Mouse (Mus musculus) limb, embryonic 11.5 days (tissue): Measurements from ENCODE around the gene Gpr107. TPM values are rescaled to one million over a fixed set of nuclear protein-coding genes. Genes with fewer than 3 reads are reported as not detected.

Experiments used
- ATAC-seq: fragments of 200-750 bp; cut with Nextera tagmentation; 2 replicates; pipeline ENCODE4 v1.8.0; 2017; ENCODE audit warnings: low read depth; ENCODE audit not compliant: insufficient number of reproducible peaks, low FRiP score, low TSS enrichment
- DNase-seq: peaks from one replicate; pipeline ENCODE4 v3.0.0-alpha.2; 2015; ENCODE audit warnings: low spot score
- H3K27ac ChIP-seq: fragments of 300-500 bp; sonication (generic); replicated peaks from 2 replicates; pipeline ENCODE4 v1.5.1; 2014; ENCODE audit warnings: low read depth, mild to moderate bottlenecking, low read length
- H3K27me3 ChIP-seq: fragments of 300-500 bp; sonication (generic); 2 replicates; pipeline ENCODE4 v1.6.1; 2014; ENCODE audit warnings: mild to moderate bottlenecking, low read length, mixed read lengths; ENCODE audit not compliant: control insufficient read depth, insufficient read depth
- H3K36me3 ChIP-seq: fragments of 300-500 bp; sonication (generic); 2 replicates; pipeline ENCODE4 v1.6.1; 2014; ENCODE audit warnings: mild to moderate bottlenecking, low read length, moderate library complexity, mixed read lengths; ENCODE audit not compliant: control insufficient read depth, insufficient read depth
- H3K4me1 ChIP-seq: fragments of 300-500 bp; sonication (generic); 2 replicates; pipeline ENCODE4 v1.6.1; 2014; ENCODE audit warnings: low read length, mixed read lengths; ENCODE audit not compliant: control insufficient read depth, insufficient read depth
- H3K4me2 ChIP-seq: fragments of 300-500 bp; sonication (generic); 2 replicates; pipeline ENCODE4 v1.6.1; 2014; ENCODE audit warnings: low read depth, mild to moderate bottlenecking, moderate library complexity; ENCODE audit not compliant: severe bottlenecking
- H3K4me3 ChIP-seq: fragments of 300-500 bp; sonication (generic); 2 replicates; pipeline ENCODE4 v1.5.1; 2014; ENCODE audit warnings: low read depth, low read length
- H3K9ac ChIP-seq: fragments of 300-500 bp; sonication (generic); 2 replicates; pipeline ENCODE4 v1.6.1; 2014; ENCODE audit warnings: mild to moderate bottlenecking, low read length
- H3K9me3 ChIP-seq: fragments of 300-500 bp; sonication (generic); 2 replicates; pipeline ENCODE4 v1.6.1; 2016; ENCODE audit warnings: low read length; ENCODE audit not compliant: control insufficient read depth
- WGBS: fragments of 180-500 bp; shearing (Covaris S2); extraction: QIAGEN DNeasy Blood & Tissue Kit; methylation state at CpG from one replicate; pipeline ENCODE4 v1.1.7; 2014; 5-methylcytosine and 5-hydroxymethylcytosine counted together
- polyA plus RNA-seq: library from polyadenylated mRNA; unstranded; fragments of >200 nt; fragmentation: Nextera tagmentation; extraction: Ambion mirVana; gene quantifications from 2 replicates; pipeline ENCODE4 v1.2.1, GENCODE M21; 2014

Gpr107 gene
- polyA plus RNA-seq, 1 experiment from 2014 or later: 23.8 TPM

DNA sequence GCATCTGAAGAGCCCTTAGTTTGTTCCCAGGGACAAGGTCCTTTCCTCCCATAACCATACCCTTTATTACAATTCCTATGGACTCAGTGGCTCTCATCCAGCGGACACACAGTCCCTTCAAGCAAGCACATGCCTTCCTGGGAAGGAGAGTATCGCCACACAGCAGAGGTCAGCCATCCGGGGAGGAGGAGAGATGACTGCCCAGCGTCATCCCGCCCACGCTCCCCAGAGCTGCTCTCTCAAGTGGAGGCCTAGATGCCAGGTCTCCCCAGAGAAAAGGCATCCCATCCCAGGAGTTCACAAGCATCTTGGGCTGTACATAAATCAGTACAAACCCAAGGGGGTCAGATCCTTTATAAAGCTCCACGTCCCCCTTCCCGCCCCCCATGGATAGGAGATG, 19.4 kb upstream of the Gpr107 start:
- peaks cover 9% of the 10 kb centered on the region; the same call in 1 of the 2 replicates for H3K4me1 ChIP-seq
- no peak for DNase-seq
- H3K4me3 ChIP-seq: no peak overlapping the region
- no peaks in the 10 kb centered on the region; the same call in 1 of the 2 replicates for H3K36me3 ChIP-seq
- no peak overlapping the region for H3K27ac ChIP-seq
- ATAC-seq: no peak
- H3K27me3 ChIP-seq: no peaks in the 10 kb centered on the region
- no peak overlapping the region for H3K4me2 ChIP-seq
- H3K9me3 ChIP-seq: no peaks in the 10 kb centered on the region
- H3K9ac ChIP-seq: no peak overlapping the region
- 75% methylated on average over 8 of the region's 8 CpGs for WGBS

DNA sequence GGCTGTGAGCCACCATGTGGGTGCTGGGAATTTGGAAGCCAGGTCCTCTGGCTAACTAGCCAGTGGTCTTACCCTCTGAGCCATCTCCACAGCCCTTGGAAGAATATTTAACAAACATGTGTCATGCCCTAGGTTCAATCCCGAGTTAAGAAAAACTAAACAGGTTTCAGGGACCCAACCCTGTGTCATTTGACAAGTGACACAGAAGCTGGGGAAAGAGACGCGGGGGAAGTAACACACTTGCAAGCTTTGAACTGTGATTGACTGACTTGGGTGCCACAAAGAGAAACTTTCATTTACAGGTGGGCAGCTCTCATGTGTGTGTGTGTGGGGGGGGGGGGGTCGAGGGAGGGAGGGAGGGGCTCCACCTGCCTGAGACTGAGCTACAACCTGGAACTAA, 18.1 kb upstream of the Gpr107 start:
- Histone ChIP-seq H3K4me2 (no peak overlapping the region), H3K36me3 (no peaks in the 10 kb centered on the region; the same call in 1 of the 2 replicates), H3K4me3 (no peak overlapping the region), H3K27me3 (no peaks in the 10 kb centered on the region), H3K9ac (no peak overlapping the region), H3K27ac (no peak overlapping the region), H3K9me3 (no peaks in the 10 kb centered on the region), H3K4me1 (peaks cover 9% of the 10 kb centered on the region; the same call in 1 of the 2 replicates)
- no peak for ATAC-seq
- no peak for DNase-seq
- WGBS: 82% methylated on average over 3 of the region's 4 CpGs

DNA sequence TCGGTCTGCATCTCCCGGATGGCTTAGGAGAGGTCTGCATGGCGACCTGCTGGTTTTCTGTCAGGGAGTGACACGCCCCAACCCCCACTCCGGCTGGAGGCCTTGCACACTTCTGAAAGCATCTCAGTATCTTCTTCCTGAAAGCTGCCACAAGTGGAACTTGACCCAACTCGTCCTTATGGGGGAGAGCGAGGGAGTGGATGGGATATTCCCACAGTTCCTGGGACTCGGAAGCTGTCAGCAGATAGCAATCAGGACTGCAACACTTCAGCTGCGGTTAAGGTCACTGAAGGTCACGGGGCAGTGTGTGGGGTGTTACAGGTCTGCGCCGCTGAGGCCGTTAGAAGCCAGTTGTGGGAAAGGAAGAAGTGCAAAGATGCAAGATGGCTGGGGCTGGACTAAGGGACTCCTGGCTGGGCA, 16.6 kb upstream of the Gpr107 start:
- ATAC-seq (no peak), DNase-seq (no peak)
- H3K27ac ChIP-seq: no peak overlapping the region
- no peaks in the 10 kb centered on the region; the same call in 1 of the 2 replicates for H3K36me3 ChIP-seq
- WGBS: 36% methylated on average over 13 of the region's 13 CpGs
- H3K4me3 ChIP-seq: no peak overlapping the region
- H3K27me3 ChIP-seq: no peaks in the 10 kb centered on the region
- H3K9ac ChIP-seq: no peak overlapping the region
- H3K9me3 ChIP-seq: no peaks in the 10 kb centered on the region
- H3K4me1 ChIP-seq: peaks cover 9% of the 10 kb centered on the region; the same call in 1 of the 2 replicates
- H3K4me2 ChIP-seq: no peak overlapping the region

DNA sequence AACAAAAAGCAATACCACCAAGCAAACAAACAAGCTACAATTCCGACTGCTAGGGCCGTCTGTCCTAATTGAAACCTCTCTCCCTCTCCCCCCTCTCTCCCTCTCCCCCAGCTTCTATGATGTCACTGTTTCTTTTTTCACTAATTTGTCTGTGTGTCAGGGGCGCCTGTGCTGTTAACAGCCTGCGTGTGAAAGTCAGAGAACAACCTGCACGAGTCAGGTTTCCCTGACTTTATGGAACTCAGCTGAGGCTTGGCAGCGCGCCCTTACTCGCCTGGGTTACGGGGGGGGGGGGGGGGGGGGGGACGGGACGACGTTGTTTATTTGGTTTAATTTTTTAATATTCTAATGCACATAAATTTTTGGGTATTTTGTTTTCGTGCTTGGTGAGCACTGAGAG, 15.8 kb upstream of the Gpr107 start:
- 41% methylated on average over 9 of the region's 13 CpGs for WGBS

DNA sequence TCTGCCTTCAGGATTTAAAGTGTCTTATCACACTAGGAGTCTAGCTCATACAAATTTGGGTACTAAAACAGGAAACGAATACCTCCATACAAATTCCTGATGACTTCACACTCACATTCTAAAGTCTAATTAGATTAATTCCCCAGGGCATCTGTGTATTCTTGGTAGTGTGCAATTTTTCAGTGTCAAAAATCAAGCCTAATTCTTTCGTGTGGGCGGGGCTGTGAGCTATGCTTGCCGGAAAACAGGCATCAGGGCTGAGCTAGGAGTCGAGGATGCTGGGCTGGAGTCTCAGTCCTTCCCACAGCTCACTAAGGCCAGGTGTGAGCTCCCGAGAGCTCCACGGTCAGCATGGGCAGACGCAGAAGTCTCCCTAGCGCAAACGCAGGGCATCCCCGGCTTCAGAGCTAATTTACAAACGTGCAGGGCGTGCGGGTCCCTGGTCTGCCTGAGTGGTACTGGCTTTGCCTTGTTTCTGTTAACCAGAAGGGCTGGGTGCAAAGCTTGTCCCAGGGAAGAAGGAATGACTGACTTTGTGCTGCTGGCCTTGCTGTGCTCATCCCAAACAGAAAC, 15.0 kb upstream of the Gpr107 start:
- ATAC-seq: no peak
- no peak overlapping the region for H3K9ac ChIP-seq
- H3K27ac ChIP-seq: no peak overlapping the region
- H3K9me3 ChIP-seq: no peaks in the 10 kb centered on the region
- no peak overlapping the region for H3K4me3 ChIP-seq
- no peak overlapping the region for H3K4me2 ChIP-seq
- no peaks in the 10 kb centered on the region for H3K27me3 ChIP-seq
- peaks cover 9% of the 10 kb centered on the region; the same call in 1 of the 2 replicates for H3K4me1 ChIP-seq
- DNase-seq: no peak
- H3K36me3 ChIP-seq: no peaks in the 10 kb centered on the region; the same call in 1 of the 2 replicates
- 66% methylated on average over 14 of the region's 14 CpGs for WGBS

More for the DNA sequence above, 15.8 kb upstream of the Gpr107 start:
- peaks cover 9% of the 10 kb centered on the region; the same call in 1 of the 2 replicates for H3K4me1 ChIP-seq
- no peaks in the 10 kb centered on the region for H3K9me3 ChIP-seq
- H3K9ac ChIP-seq: no peak overlapping the region
- DNase-seq (no peak), ATAC-seq (no peak)
- H3K27ac ChIP-seq: no peak overlapping the region
- H3K4me3 ChIP-seq: no peak overlapping the region
- H3K4me2 ChIP-seq: no peak overlapping the region
- no peaks in the 10 kb centered on the region; the same call in 1 of the 2 replicates for H3K36me3 ChIP-seq
- H3K27me3 ChIP-seq: no peaks in the 10 kb centered on the region

DNA sequence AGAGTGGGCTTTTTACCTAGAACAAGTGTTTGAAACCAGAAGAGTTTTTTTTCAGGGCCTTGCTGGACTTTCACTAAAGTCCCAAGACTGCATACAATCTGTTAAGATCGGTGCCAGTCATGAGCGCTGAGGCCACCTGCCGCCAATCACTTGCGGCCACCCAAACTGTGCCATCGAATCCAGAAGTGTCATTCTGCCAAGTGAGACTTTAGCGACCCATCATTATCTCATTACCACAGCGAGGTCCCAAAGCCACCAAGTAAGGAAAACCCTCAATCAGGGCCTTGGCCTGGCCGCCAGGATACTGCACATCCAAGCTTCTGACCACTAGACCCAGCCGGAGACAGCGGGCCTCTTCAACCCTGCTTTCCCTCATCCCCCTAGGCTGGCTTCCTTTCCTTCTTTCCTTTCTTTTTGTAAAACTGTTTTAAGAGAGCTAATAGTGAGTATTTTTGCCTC, 12.9 kb upstream of the Gpr107 start:
- Histone ChIP-seq H3K4me3 (no peak overlapping the region), H3K4me1 (peaks cover 6% of the 10 kb centered on the region), H3K4me2 (no peak overlapping the region), H3K27me3 (no peaks in the 10 kb centered on the region), H3K9ac (no peak overlapping the region), H3K36me3 (no peaks in the 10 kb centered on the region; the same call in 1 of the 2 replicates), H3K27ac (no peak overlapping the region), H3K9me3 (no peaks in the 10 kb centered on the region)
- WGBS: 89% methylated on average over 10 of the region's 10 CpGs
- ATAC-seq: no peak
- DNase-seq: no peak

DNA sequence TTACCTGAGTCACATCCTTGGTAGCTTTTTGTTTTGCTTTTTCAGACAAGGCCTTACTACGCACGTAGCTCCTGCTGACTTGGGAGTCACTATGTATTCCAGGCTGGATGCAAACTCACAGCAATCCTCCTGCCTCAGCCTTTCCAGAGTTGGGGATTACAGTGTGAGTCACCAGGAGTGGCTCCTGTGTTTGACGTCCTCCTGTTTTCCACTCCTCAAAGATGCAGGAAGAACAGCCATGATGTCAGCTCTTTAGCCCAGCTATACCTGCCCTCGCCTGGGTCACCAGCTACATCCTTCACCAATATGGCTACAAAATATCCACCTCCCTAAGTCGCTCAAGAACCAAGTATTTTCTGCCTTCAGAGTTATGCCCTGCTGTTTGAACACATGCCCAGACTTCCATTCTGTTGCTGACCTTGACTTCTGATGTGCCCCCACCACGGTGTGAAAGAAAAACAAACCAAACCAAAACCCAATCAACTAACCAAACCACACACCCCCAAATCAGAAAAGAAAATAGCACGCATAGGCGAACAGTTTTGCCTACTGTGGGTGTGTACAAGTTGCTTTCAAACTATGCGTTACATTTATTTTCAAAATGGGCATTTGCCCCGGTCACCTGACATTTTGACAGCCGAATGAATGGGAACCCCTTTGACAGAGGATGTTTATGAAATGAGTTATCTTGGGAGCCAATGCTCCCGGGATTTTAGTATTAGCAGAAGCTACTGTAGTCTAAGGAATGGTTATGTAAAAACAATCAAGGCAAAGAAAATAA, 11.9 kb upstream of the Gpr107 start:
- ATAC-seq: no peak
- no peak for DNase-seq
- Histone ChIP-seq H3K4me1 (peaks cover 6% of the 10 kb centered on the region), H3K27me3 (no peaks in the 10 kb centered on the region), H3K4me3 (no peak overlapping the region), H3K4me2 (peak overlapping the region; percentile 98; the same call in 1 of the 2 replicates), H3K9me3 (no peaks in the 10 kb centered on the region), H3K27ac (no peak overlapping the region), H3K36me3 (no peaks in the 10 kb centered on the region; the same call in 1 of the 2 replicates), H3K9ac (no peak overlapping the region)
- WGBS: 86% methylated on average over 12 of the region's 12 CpGs

DNA sequence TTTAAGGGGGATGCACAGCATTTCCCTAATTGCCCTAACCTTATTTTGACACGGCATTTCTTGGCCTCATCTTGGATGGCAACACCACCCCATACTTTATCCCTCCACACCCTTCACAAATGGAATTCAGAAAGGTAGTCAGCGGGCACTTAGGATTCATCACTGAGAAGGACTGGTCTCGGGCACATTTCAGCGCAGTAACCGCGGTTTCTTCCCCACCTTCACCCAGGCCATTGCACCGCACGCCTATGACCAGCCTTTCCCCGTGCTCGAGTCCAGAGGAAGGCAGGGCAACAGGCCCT, 11.4 kb upstream of the Gpr107 start:
- Histone ChIP-seq H3K27ac (no peak overlapping the region), H3K4me2 (peak overlapping the region; percentile 98), H3K4me3 (peak overlapping the region; percentile 81), H3K36me3 (no peaks in the 10 kb centered on the region; the same call in 1 of the 2 replicates), H3K27me3 (no peaks in the 10 kb centered on the region), H3K9ac (peak overlapping the region; percentile 91), H3K9me3 (no peaks in the 10 kb centered on the region), H3K4me1 (peaks cover 4% of the 10 kb centered on the region)
- no peak for DNase-seq
- WGBS: 7% methylated on average over 10 of the region's 10 CpGs
- no peak for ATAC-seq
